Mouse (Mus musculus): ENCODE results near the gene Trmt10b.
A peak's percentile ranks its signal among the peaks of the same experiment; 100 is the strongest.

The Trmt10b gene

DNA sequence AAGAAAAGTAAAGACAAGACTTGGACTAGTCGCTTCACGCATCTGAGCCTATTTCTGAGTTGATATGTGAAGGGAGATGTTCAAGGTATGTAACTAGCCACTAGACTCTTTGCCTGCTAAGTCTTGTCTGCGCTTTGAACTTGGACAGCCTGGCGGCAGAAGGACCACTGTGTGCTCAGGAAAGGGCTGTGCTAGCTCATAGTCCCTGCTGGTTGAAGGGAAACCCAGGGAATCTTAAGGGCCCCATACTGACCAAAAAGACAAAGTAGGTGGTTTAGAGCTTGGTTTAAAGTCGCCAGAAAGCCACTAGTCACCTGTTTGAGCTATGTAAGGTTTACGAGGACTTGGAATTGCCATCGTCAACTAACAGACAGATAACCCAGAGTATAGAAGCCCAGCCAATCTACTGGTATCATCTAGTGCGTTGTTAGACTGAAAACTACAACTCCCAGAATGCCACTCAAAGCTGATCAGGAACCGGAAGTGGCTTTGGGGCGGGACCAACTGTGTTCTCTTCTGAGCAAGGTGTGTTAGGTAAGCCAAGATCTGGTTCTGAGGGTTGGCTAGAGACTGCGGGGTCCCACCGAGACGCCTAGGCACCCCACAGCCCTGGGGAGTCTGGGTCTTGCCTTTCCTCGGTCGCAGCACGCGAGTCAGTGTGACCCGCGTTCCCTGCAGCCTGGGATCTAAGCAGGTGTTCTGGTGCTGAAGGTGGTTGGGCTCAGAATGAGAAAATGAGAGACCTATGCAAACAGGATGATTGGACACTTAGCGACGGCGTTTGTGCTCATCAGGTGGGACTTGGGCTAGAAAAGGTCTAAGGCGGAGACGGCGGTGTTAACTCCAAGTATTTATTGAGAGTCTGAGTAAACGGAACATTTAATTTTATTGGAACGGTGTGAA lies at the start of gene Trmt10b:
Trmt10b (plus strand) TSS at position 466 of the 903 bp plus-strand sequence.
- peak; percentile 83 for DNase-seq

- DNase-seq = no peak
Observed at GRCm38 (mm10) chr4:45251265-45251664, 45.7 kb upstream of the Trmt10b start.

DNA sequence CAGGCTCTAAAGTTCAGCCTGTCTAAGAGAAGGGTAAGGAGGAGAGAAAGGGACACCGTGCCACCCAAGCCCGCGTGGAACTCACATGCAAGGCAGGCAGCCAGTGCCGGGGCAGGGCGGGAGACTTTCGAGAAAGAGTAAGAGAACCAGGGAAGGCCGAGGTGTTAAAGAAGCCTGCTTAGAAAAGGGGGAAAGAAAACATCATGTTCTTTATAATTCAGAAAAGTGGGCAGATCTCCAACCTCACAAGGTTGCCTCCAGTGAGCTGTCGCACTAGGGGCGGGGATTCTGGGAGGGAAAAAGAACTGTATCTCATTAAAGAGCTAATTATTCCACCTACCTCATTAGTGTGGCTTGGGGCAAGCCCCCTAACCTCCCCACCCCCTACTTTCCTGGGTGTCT lies 44.1 kb upstream of the Trmt10b start:
- no peak for DNase-seq

DNA sequence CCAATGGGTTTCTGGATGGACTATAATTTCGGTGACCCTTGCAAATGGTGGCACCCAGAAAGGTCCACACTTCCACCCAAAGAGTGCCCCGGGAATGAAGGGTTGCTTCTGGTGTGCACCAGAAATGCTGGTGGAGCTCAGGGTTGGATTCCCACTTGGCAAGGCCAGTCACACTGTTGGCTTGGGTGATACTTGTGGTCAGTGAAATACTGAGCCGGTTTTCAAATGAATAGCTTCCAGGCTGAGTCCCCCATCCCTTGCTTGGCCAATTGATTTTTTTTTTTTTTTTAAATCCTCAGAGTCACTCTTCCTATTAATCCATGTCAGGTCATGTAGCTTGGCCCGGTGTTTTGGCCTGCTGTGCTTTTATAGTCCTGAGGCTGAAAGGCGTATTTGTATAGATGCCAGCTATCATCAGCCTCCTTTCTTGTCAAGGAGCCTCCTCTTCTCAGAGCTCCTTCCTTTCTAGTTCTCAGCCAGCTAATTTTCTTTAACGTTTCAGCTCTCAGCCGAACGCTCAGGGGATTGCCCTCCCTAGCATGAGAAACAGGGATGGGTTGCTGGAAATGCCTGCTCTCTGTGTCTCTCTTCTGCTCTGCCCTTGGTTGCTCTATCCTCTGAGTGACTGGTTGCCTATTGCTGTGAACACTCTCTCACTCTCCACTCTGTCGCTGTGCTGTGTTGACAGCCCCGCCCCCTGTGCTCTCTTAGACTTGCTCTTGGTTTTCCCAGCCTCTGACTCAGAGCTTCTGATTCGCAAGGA lies 42.9 kb upstream of the Trmt10b start:
- peak; percentile 16 for DNase-seq

- no peak for DNase-seq
Observed at GRCm38 (mm10) chr4:45259232-45259832, 37.6 kb upstream of the Trmt10b start.

GRCm38 (mm10) chr4:45261551-45261950 lies 35.4 kb upstream of the Trmt10b start:
- DNase-seq = no peak

- no peak for DNase-seq
Observed at GRCm38 (mm10) chr4:45267883-45268282, 29.0 kb upstream of the Trmt10b start.

DNA sequence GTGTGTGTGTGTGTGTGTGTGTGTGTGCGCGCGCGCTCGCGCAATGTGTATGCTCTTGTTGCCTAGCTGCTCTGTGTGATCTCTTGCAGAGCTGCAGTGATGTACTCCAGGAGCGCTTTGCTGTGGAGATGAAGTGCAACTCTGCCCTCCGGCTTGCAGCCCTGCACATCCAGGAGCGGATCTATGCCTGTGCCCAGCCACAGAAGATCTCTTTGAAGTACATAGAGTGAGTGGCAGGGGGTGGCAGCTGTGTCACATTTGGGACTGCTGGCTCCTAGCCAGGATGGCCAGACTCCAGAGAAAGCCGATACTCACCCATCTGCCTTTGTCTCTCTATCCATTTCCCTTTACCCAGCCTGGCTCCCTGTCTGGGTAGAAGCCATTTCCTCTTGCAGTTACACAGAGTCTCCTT lies 25.9 kb upstream of the Trmt10b start:
- DNase-seq = no peak

DNA sequence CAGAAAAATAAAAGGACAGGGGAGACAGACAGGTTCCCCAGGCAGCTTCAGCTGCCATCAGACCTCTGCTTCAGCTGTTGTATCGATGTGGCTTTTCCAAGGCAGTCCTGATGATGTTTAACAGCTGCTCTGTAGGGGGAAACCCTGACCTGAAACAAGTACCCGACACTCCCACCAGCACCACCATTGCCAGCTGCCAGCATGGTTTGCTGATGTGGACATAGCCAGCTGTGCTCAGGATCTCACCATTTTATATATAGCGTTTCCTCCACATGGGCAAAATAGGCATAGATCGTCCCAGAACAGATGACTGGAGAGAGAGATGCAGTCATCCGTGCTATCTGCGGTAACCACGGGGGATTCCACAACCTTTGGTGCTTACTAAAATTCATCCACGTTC lies 21.2 kb upstream of the Trmt10b start:
- DNase-seq = no peak

GRCm38 (mm10) chr4:45279292-45279691 lies 17.6 kb upstream of the Trmt10b start:
- DNase-seq = no peak

- DNase-seq = peak; percentile 40
Observed at GRCm38 (mm10) chr4:45279981-45280548, 16.9 kb upstream of the Trmt10b start.

GRCm38 (mm10) chr4:45286318-45286717 lies 10.6 kb upstream of the Trmt10b start:
- DNase-seq = no peak

- no peak for DNase-seq
Observed at GRCm38 (mm10) chr4:45287906-45288305, 9.0 kb upstream of the Trmt10b start.

GRCm38 (mm10) chr4:45305536-45305935 lies 8.6 kb downstream of the Trmt10b start:
- no peak for DNase-seq

DNA sequence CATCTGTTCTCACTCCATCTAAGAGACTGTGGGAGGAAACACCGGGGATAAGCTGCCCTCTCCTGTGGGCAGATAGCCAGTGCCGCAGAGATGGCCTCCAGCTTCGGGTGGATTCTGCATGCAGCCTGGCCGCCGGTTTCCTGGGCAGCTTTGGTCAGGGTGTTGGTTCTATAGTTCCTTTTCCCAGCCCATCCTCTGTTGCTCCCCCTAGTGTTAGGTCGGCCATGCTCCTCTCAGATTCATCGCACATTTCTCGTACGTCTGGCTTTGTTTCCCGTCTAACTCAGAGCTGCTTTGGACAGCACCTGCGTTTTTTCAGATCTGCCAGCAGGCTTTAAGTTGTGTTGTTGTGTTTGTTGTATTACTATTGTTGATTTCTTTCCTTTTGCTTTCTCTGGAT lies 11.1 kb downstream of the Trmt10b start:
- DNase-seq = no peak

- no peak for DNase-seq
Observed at GRCm38 (mm10) chr4:45308606-45309005, 11.7 kb downstream of the Trmt10b start.

- DNase-seq = no peak
Observed at GRCm38 (mm10) chr4:45311056-45311455, 14.1 kb downstream of the Trmt10b start.

DNA sequence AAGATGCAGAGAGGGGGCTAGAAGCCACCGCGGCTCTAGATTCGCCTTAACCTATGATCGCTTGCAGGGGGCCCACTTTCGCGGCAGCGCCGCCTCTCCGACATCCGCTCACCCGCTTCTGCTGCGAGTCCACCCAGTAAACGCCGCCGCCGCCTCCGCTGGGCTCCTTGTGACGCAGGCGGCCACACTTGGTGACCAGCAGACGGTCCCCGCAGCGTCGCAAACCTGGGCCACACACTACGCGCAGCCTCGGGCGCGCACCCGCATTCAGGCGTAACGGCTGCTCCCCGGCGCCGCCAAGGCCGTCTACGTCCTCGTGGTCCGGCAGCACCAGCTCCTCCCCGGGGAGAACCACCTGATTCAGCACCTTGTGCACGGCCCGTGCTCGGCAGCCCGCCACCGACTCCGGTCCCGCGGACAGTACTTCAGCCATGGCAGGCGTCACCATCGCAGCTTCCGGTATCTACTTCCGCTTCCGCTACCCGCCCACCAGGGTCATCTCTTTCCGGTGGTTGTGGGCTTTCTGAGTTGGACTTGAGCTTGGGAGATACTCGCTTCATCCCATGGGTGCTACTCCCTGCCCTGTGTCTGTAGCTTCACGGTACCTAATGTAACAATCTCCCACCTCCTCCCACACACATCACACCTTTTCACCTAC lies 23.4 kb downstream of the Trmt10b start:
- DNase-seq = peak; percentile 90

DNA sequence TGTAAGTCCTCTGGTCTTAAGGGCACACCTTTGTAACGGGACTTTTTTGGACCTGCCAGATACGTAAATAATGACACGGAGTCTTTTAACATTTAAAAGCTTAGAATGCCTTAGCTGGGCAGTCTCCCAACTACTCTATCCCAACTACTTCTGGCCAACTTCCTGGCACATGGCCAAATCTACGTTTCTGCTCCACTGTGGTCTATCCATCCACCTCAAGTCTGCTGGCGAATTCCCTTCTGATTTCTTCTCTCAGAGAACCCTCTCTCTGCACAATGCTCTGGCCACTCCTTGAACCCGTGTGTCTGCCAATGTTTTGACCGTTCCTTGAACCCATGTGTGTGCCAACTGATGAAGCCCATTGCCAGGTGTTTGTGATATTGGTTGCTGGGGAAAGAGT lies 34.2 kb downstream of the Trmt10b start:
- DNase-seq = no peak

GRCm38 (mm10) chr4:45332466-45332865 lies 35.5 kb downstream of the Trmt10b start:
- no peak for DNase-seq

DNA sequence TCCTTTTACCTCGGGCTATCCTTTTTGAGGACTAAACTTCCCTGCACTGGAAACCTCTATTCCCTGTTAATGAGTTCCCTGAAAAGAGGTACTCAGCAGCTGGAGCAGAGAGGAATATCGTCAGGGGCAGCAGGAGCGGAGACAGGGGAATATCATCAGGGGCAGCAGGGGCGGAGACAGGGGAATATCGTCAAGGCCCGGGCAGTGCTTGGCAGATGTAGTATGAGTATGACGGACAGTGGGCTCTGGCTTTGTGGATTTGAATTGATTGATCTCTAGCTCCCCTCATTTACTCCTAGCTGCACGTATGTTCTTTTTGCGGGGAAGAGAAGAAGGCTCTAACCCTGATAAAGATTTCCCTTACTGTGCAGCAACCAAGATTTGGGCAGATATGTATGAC lies 44.3 kb downstream of the Trmt10b start:
- DNase-seq = no peak

DNA sequence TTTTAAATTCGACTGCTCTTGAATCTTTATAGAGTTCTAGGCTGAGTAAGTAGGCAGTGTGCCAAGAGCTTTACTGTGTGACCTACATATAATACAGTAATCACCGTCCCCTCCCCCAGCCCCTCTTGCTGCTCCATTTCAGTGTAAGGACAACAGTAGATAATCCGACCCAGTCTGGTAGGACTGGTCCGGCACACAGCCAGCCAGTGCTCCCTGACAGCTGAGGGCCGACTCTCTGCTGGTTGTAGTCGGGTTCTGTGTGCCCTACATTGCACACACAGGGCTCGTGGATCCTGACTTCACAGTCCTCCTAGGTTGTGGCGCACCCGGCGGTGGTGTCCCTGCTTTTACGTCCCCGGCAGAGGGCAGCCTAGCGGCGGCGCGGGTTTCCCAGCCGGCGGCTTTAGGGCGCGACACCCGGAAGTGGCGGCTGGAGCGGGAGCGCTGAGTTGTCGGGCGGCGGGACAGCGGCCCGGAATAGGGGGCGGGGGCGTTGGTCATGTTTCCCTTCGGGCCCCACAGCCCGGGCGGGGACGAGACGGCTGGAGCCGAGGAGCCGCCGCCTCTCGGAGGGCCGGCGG lies 44.8 kb downstream of the Trmt10b start, which contains the start of gene Dcaf10:
Dcaf10 (plus strand) TSS at position 433 of the 581 bp plus-strand sequence.
- DNase-seq = peak; percentile 91

All from cerebellum, adult 9-11 months (tissue).